Mouse (Mus musculus): ENCODE measurements around the gene AC129217.1. TPM values are rescaled to one million over a fixed set of nuclear protein-coding genes. Genes with fewer than 3 reads are reported as not detected.
A peak's percentile ranks its signal among the peaks of the same experiment; 100 is the strongest.

AC129217.1 gene
- total RNA-seq, 1 experiment from 2014 or later = not detected

- peak; percentile 25 for DNase-seq
Observed at GRCm38 (mm10) chr19:8870838-8871237, 41.3 kb downstream of the AC129217.1 start.

GRCm38 (mm10) chr19:8871267-8872186 lies 42.0 kb downstream of the AC129217.1 start, which contains the start of gene Ubxn1:
Ubxn1 (plus strand) TSS chr19:8871496.
- DNase-seq = peak; percentile 99

DNA sequence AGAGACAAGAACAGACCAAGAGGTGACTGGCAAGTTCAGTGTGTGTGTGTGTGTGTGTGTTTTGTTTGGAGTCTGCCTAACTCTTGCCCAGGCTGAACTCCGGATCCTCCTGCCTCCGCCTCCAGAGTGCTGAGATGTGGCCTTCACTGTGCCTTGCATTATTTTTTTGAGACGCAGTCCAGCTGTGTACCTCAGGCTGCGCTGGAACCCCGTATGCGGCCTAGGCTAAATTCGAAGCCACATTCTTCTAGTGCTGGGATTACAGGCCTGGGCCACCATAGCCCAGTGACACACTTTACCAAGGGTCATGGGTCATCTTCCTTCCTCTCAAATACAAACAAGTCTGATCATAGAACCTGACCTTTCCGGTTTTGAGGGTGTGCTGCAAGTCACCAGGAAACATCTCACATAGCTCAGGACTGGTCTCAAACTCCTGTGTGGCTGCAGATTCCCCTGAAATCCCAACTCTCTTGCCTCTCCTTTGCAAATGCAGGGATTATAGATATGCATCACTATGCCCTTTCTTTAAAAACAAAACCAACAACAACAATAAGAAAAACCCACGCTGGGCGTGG lies 42.8 kb downstream of the AC129217.1 start:
- no peak for DNase-seq

- DNase-seq = no peak
Observed at GRCm38 (mm10) chr19:8875031-8875430, 45.5 kb downstream of the AC129217.1 start.

GRCm38 (mm10) chr19:8880311-8881033 lies 50.9 kb downstream of the AC129217.1 start, which contains the start of gene Uqcc3:
Uqcc3 (minus strand) TSS chr19:8880923.
- DNase-seq = peak; percentile 95

DNA sequence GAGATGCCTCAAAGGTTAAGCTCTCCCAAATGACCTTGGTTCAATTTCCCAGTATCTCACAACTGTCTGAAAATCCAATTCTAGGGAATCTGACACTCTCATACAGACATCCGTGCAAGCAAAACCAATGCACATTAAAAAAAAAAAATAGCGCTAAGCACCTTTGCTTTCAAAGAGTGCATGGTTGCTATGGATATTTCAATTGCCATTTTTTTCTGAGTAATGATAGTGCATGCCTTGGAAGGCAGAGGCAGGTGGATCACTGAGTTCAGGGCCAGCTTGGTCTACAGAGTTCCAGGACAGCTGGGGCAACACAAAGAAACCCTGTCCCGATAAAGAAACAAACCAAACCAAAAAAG lies 51.4 kb downstream of the AC129217.1 start:
- DNase-seq = no peak

GRCm38 (mm10) chr19:8883616-8884015 lies 54.0 kb downstream of the AC129217.1 start, which contains the start of the genes Lbhd1 and Gm49403:
Lbhd1 (plus strand) TSS chr19:8883732.
Gm49403 (plus strand) TSS chr19:8883930.
- no peak for DNase-seq

GRCm38 (mm10) chr19:8886916-8887584 lies 57.5 kb downstream of the AC129217.1 start:
- DNase-seq = no peak

DNA sequence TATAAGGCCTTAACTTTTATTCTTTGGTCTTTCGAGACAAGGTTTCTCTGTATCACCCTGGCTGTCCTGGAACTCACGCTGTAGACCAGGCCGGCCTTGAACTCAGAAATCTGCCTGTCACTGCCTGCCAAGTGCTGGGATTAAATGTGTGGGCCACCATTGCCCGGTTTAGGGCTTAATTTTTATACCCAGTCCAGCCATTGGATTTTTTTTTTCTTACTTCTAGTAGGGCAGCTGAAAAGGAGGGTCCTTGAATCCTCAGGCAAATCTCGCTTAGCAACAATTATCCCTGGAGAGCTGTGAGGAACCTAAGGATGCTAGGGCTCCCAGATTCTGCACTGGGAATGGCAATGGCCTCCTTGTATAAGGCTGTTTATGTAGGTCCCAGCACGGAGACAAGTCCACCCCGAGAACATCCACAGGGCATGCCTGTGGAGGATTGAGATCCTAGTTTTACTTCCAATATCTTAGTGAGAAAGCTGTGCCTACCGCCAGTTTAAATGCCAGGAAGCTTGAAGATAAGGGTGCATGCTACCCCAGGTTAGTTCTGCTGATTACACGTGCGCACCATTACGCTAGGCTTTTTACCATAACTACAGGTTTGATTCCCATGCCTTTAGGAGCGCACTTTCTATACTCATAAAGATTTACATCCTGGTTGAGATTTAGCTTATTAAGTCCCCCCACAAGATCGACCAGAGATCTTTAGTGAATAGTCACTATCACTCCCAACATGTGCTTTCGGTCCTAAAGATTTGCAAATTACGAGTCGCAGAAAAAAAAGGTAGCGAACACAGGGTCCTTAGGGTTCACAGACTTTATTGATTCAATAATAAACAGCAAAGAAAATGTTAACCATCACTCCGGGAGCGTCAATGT lies 58.3 kb downstream of the AC129217.1 start:
- DNase-seq = no peak

DNA sequence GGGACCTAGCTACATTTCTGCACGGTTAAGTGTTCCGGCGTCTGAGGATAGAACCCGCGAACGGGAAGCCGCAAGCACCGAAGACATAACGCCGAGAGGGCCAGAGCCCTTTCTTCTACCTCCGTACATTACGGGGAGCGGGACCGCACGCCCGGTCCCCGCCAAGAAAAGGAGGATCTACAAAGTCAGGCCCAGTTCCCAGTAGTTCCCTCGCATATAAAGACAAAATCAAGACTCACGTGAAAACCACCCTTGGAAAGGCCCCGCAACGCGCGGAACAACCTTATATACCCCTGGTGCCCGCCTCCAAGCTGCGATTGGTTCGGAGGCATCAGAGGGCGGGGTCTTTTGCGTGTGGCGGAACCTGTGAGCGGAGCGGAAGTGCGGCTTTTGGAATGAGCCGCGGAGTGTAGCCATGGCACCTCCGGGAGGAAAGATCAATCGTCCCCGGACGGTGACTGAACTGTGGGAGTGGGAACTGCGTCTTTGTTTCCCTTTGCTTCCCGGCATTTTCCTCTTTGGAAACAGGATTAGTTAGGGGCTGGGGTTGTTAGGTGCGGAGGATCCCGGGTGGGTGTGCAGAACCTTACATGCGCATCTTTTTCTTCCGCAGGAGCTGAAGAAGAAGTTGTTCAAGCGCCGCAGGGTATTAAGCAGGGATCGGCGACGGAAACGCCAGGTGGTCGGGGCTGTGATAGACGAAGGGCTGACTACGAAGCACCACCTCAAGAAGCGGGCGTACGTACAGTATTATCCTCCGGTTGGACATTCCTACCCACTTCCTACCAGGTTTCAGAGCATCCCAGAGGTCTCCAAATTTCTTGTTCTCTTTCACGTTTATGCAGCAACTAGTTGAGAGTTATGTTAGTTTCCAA lies 59.2 kb downstream of the AC129217.1 start, which contains the start of the genes 1810009A15Rik and Gm49416:
Gene 1810009A15Rik (plus strand): TSS at position 343 of the 875 bp plus-strand sequence.
Gene Gm49416 (plus strand): TSS at position 416 of the 875 bp plus-strand sequence.
- DNase-seq = peak; percentile 98

Small RNAs within 50 kb of the gene (microRNA-seq; reads per million reads assigned to microRNA genes)
- 0.76 to 0.85 reads per million in 2 experiments for gene Mir5136

Other genes starting within 250 kb of the AC129217.1 start
- gene Slc22a8, start 238.5 kb upstream of the AC129217.1 start, total RNA-seq (2021) = 0.15 and 0.53 TPM in 2 replicates
- not detected in 2 replicates for gene Slc22a6, start 211.7 kb upstream of the AC129217.1 start, total RNA-seq (2021)
- 1.5 and 2.4 TPM in 2 replicates for gene Chrm1, start 166.0 kb upstream of the AC129217.1 start, total RNA-seq (2021)
- 178 and 199 TPM in 2 replicates for gene Slc3a2, start 106.4 kb upstream of the AC129217.1 start, total RNA-seq (2021)
- 50.8 and 68.2 TPM in 2 replicates for gene Wdr74, start 93.9 kb upstream of the AC129217.1 start, total RNA-seq (2021)
- 2.3 and 2.4 TPM in 2 replicates for gene 1700092M07Rik, start 89.1 kb upstream of the AC129217.1 start, total RNA-seq (2021)
- gene Stx5a, start 88.4 kb upstream of the AC129217.1 start, total RNA-seq (2021) = 77.9 and 90.8 TPM in 2 replicates
- 110 and 120 TPM in 2 replicates for gene Nxf1, start 72.7 kb upstream of the AC129217.1 start, total RNA-seq (2021)
- gene Tmem223, start 58.8 kb upstream of the AC129217.1 start, total RNA-seq (2021) = 102 and 111 TPM in 2 replicates
- 44.7 and 45.9 TPM in 2 replicates for gene Tmem179b, start 55.3 kb upstream of the AC129217.1 start, total RNA-seq (2021)
- gene Taf6l, start 43.4 kb upstream of the AC129217.1 start, total RNA-seq (2021) = 15.2 and 18.2 TPM in 2 replicates
- gene Polr2g, start 31.2 kb upstream of the AC129217.1 start, total RNA-seq (2021) = 85.2 and 89.1 TPM in 2 replicates
- 2.4 and 2.9 TPM in 2 replicates for gene Zbtb3, start 27.2 kb upstream of the AC129217.1 start, total RNA-seq (2021)
- 29.6 and 32.0 TPM in 2 replicates for gene Ttc9c, start 10.4 kb upstream of the AC129217.1 start, total RNA-seq (2021)
- 77.0 and 79.6 TPM in 2 replicates for gene Hnrnpul2, start 9.8 kb upstream of the AC129217.1 start, total RNA-seq (2021)
- 143 and 153 TPM in 2 replicates for gene Bscl2, start 7.7 kb downstream of the AC129217.1 start, total RNA-seq (2021)
- gene Gng3, start 9.4 kb downstream of the AC129217.1 start, total RNA-seq (2021) = 6.4 and 9.3 TPM in 2 replicates
- gene Lrrn4cl, start 21.0 kb downstream of the AC129217.1 start, total RNA-seq (2021) = 3.8 and 4.1 TPM in 2 replicates
- 214 and 218 TPM in 2 replicates for gene Ubxn1, start 41.7 kb downstream of the AC129217.1 start, total RNA-seq (2021)
- 80.7 and 82.8 TPM in 2 replicates for gene Uqcc3, start 51.1 kb downstream of the AC129217.1 start, total RNA-seq (2021)
- gene Lbhd1, start 54.0 kb downstream of the AC129217.1 start, total RNA-seq (2021) = 4.6 and 13.6 TPM in 2 replicates
- gene Gm49403, start 54.2 kb downstream of the AC129217.1 start, total RNA-seq (2021) = not detected in 2 replicates
- 42.4 and 46.2 TPM in 2 replicates for gene 1810009A15Rik, start 59.1 kb downstream of the AC129217.1 start, total RNA-seq (2021)
- gene Gm49416, start 59.2 kb downstream of the AC129217.1 start, total RNA-seq (2021) = 6.0 TPM in 1 of 2 replicates, not detected in the other
- 22.5 and 23.1 TPM in 2 replicates for gene Ints5, start 63.2 kb downstream of the AC129217.1 start, total RNA-seq (2021)
- 162 and 164 TPM in 2 replicates for gene Ganab, start 68.3 kb downstream of the AC129217.1 start, total RNA-seq (2021)
- 52.1 and 53.8 TPM in 2 replicates for gene B3gat3, start 90.6 kb downstream of the AC129217.1 start, total RNA-seq (2021)
- gene Rom1, start 99.6 kb downstream of the AC129217.1 start, total RNA-seq (2021) = 25.7 and 33.3 TPM in 2 replicates
- 45.4 and 49.5 TPM in 2 replicates for gene Eml3, start 99.8 kb downstream of the AC129217.1 start, total RNA-seq (2021)
- gene Mta2, start 112.1 kb downstream of the AC129217.1 start, total RNA-seq (2021) = 93.1 and 105 TPM in 2 replicates
- gene Tut1, start 124.1 kb downstream of the AC129217.1 start, total RNA-seq (2021) = 20.2 and 21.7 TPM in 2 replicates
- 355 and 413 TPM in 2 replicates for gene Eef1g, start 137.3 kb downstream of the AC129217.1 start, total RNA-seq (2021)
- 157 and 186 TPM in 2 replicates for gene Ahnak, start 159.5 kb downstream of the AC129217.1 start, total RNA-seq (2021)

Data from adrenal gland, postnatal 14 days (tissue).